Mouse (Mus musculus) liver, embryonic 13.5 days (tissue): Measurements from ENCODE around the gene Tcf7l1. TPM values are rescaled to one million over a fixed set of nuclear protein-coding genes. Genes with fewer than 3 reads are reported as not detected.

Experiments
- ATAC-seq: fragments of 200-750 bp; cut with Nextera tagmentation; 2 replicates; pipeline ENCODE4 v1.8.0; 2017; ENCODE audit warnings: low read depth, mild to moderate bottlenecking, moderate number of reproducible peaks, moderate library complexity
- DNase-seq: peaks from one replicate; pipeline ENCODE4 v3.0.0; 2022
- H3K27ac ChIP-seq: fragments of 300-500 bp; sonication (generic); 2 replicates; pipeline ENCODE4 v1.5.1; 2015; ENCODE audit warnings: moderate library complexity, mild to moderate bottlenecking, inconsistent platforms
- H3K27me3 ChIP-seq: fragments of 300-500 bp; sonication (generic); 2 replicates; pipeline ENCODE4 v1.6.1; 2015; ENCODE audit warnings: mild to moderate bottlenecking, inconsistent platforms
- H3K36me3 ChIP-seq: fragments of 300-500 bp; sonication (generic); 2 replicates; pipeline ENCODE4 v1.6.1; 2015; ENCODE audit warnings: mild to moderate bottlenecking, inconsistent platforms
- H3K4me1 ChIP-seq: fragments of 300-500 bp; sonication (generic); replicated peaks from 2 replicates; pipeline ENCODE4 v1.6.1; 2015; ENCODE audit warnings: inconsistent platforms
- H3K4me2 ChIP-seq: fragments of 300-500 bp; sonication (generic); 2 replicates; pipeline ENCODE4 v1.6.1; 2015; ENCODE audit warnings: inconsistent platforms, mild to moderate bottlenecking, moderate library complexity
- H3K4me3 ChIP-seq: fragments of 300-500 bp; sonication (generic); replicated peaks from 2 replicates; pipeline ENCODE4 v1.5.1; 2015; ENCODE audit warnings: mild to moderate bottlenecking, inconsistent platforms
- H3K9ac ChIP-seq: fragments of 300-500 bp; sonication (generic); 2 replicates; pipeline ENCODE4 v1.6.1; 2015; ENCODE audit warnings: mild to moderate bottlenecking, inconsistent platforms
- H3K9me3 ChIP-seq: fragments of 300-500 bp; sonication (generic); replicated peaks from 2 replicates; pipeline ENCODE4 v1.6.1; 2016; ENCODE audit warnings: inconsistent platforms
- WGBS: fragments of 180-500 bp; shearing (Covaris S2); methylation state at CpG from one replicate; pipeline ENCODE4 v1.1.7; 2015; ENCODE audit not compliant: insufficient replicate concordance; 5-methylcytosine and 5-hydroxymethylcytosine counted together
- polyA plus RNA-seq: library from polyadenylated mRNA; unstranded; fragments of >200 nt; fragmentation: Nextera tagmentation; extraction: Ambion mirVana; gene quantifications from 2 replicates; pipeline ENCODE4 v1.2.1, GENCODE M21; 2015

Tcf7l1 gene
- polyA plus RNA-seq, 1 experiment from 2014 or later = 3.3 TPM

- 0 out of 2 replicates have a peak, but pooled peaks cover 9% of the 10 kb centered on the region for H3K4me1 ChIP-seq
- H3K9me3 ChIP-seq = no peaks in the 10 kb centered on the region
- DNase-seq = no peak
- H3K4me2 ChIP-seq = no peak overlapping the region
- peak; percentile 26; the same call in 1 of the 2 replicates for ATAC-seq
- no peak overlapping the region for H3K4me3 ChIP-seq
- peak overlapping the region; percentile 18; the same call in 1 of the 2 replicates for H3K27ac ChIP-seq
- no peak overlapping the region for H3K9ac ChIP-seq
- 75% methylated on average over 11 of the region's 11 CpGs for WGBS
- no peaks in the 10 kb centered on the region for H3K27me3 ChIP-seq
- H3K36me3 ChIP-seq = 0 out of 2 replicates have a peak, but pooled peaks cover 10% of the 10 kb centered on the region
Observed at GRCm38 (mm10) chr6:72584154-72584553, 204.9 kb downstream of the Tcf7l1 start.

- no peak for ATAC-seq
- 0 out of 2 replicates have a peak, but pooled peaks cover 12% of the 10 kb centered on the region for H3K36me3 ChIP-seq
- no peak overlapping the region for H3K4me2 ChIP-seq
- WGBS = 67% methylated on average over 4 of the region's 4 CpGs
- no peak overlapping the region for H3K4me3 ChIP-seq
- H3K9ac ChIP-seq = no peak overlapping the region
- H3K9me3 ChIP-seq = no peaks in the 10 kb centered on the region
- no peaks in the 10 kb centered on the region for H3K27me3 ChIP-seq
- H3K4me1 ChIP-seq = 0 out of 2 replicates have a peak, but pooled peaks cover 9% of the 10 kb centered on the region
- no peak for DNase-seq
- no peak overlapping the region for H3K27ac ChIP-seq
Observed at GRCm38 (mm10) chr6:72583211-72583839, 205.7 kb downstream of the Tcf7l1 start.

GRCm38 (mm10) chr6:72581625-72582382 lies 207.2 kb downstream of the Tcf7l1 start:
- Histone ChIP-seq H3K27ac (no peak overlapping the region), H3K4me1 (0 out of 2 replicates have a peak, but pooled peaks cover 9% of the 10 kb centered on the region), H3K27me3 (no peaks in the 10 kb centered on the region), H3K4me2 (no peak overlapping the region), H3K9ac (no peak overlapping the region), H3K4me3 (no peak overlapping the region), H3K36me3 (0 out of 2 replicates have a peak, but pooled peaks cover 6% of the 10 kb centered on the region), H3K9me3 (no peaks in the 10 kb centered on the region)
- ATAC-seq = no peak
- 63% methylated on average over 11 of the region's 11 CpGs for WGBS
- DNase-seq = no peak

Other genes starting within 250 kb of the Tcf7l1 start
- gene Capg, start 244.9 kb downstream of the Tcf7l1 start, polyA plus RNA-seq = 13.9 and 15.2 TPM in 2 replicates
- gene Elmod3, start 190.8 kb downstream of the Tcf7l1 start, polyA plus RNA-seq = 5.1 and 6.1 TPM in 2 replicates
- 13.2 and 14.6 TPM in 2 replicates for gene Retsat, start 190.8 kb downstream of the Tcf7l1 start, polyA plus RNA-seq
- 13.6 and 18.2 TPM in 2 replicates for gene Tgoln1, start 172.3 kb downstream of the Tcf7l1 start, polyA plus RNA-seq
- gene Kcmf1, start 110.7 kb upstream of the Tcf7l1 start, polyA plus RNA-seq = 32.6 and 33.4 TPM in 2 replicates
- 268 and 325 TPM in 2 replicates for gene Tmsb10, start 169.5 kb upstream of the Tcf7l1 start, polyA plus RNA-seq